ENCODE assay signal across 11 mouse cellular contexts in genomic region chr5:21608311-21609304, GRCm38 (mm10). TPM values are rescaled to one million over a fixed set of nuclear protein-coding genes. Genes with fewer than 3 reads are reported as not detected.
A peak's percentile ranks its signal among the peaks of the same experiment; 100 is the strongest.
DNase-seq lines count a peak whose midpoint lies in the region; ATAC-seq and TF ChIP-seq lines count a peak whose summit lies in the region.
"Had no signal": no experiment of that assay in that cellular context is flagged by ENCODE, and none has a peak within 500 bp of the region (broad histone marks: within the 10 kb centered on the region; RNA-seq: fewer than 3 reads in every experiment).

No protein-coding gene starts in this region.

- TF ChIP-seq CTCF in kidney, postnatal 0 days (IDR thresholded peaks at IDR 0.05; ENCODE audit: low read depth) = no peak

- H3K27ac ChIP-seq in kidney, postnatal 0 days = no peak overlapping the region
- H3K27ac ChIP-seq in hindbrain, embryonic 13.5 days = no peak overlapping the region
- H3K27ac ChIP-seq: embryonic facial prominence, embryonic 15.5 days had no signal

- H3K4me2 ChIP-seq in kidney, postnatal 0 days (ENCODE audit: low read length) = no peak overlapping the region
- no peak overlapping the region for H3K4me2 ChIP-seq in hindbrain, embryonic 13.5 days
- H3K4me2 ChIP-seq: embryonic facial prominence, embryonic 15.5 days had no signal

- H3K4me3 ChIP-seq in kidney, postnatal 0 days (replicated peaks; ENCODE audit: low read depth, low read length) = no peak overlapping the region
- H3K4me3 ChIP-seq in hindbrain, embryonic 13.5 days = no peak overlapping the region
- H3K4me3 ChIP-seq: embryonic facial prominence, embryonic 15.5 days had no signal

- H3K4me1 ChIP-seq in kidney, postnatal 0 days (replicated peaks; ENCODE audit: insufficient read depth, low read length) = 0 out of 2 replicates have a peak, but pooled peaks cover 5% of the 10 kb centered on the region
- H3K4me1 ChIP-seq in hindbrain, embryonic 13.5 days (replicated peaks) = no peaks in the 10 kb centered on the region

- WGBS in kidney, postnatal 0 days = 33% methylated on average over 12 of the region's 12 CpGs
- 77% methylated on average over 12 of the region's 12 CpGs for WGBS in hindbrain, embryonic 13.5 days

- ATAC-seq in kidney, postnatal 0 days (replicated peaks; ENCODE audit: low FRiP score, low read depth) = no peak
- ATAC-seq in hindbrain, embryonic 13.5 days (ENCODE audit: low FRiP score) = no peak

- H3K27me3 ChIP-seq in kidney, postnatal 0 days (ENCODE audit: insufficient read depth, low read length) = no peaks in the 10 kb centered on the region
- H3K27me3 ChIP-seq in hindbrain, embryonic 13.5 days = no peaks in the 10 kb centered on the region
- H3K27me3 ChIP-seq: embryonic facial prominence, embryonic 15.5 days had no signal

- DNase-seq in kidney, postnatal 0 days (ENCODE audit: low spot score) = peak; percentile 56
- DNase-seq in kidney, postnatal 36 days = no peak
- peak; percentile 63 for DNase-seq in cerebellum, postnatal 10 days
- peak; percentile 22 to 59 for DNase-seq in layer of hippocampus, adult 18-20 months (ENCODE audit: low spot score in 2 of 2)
- peak; percentile 31 to 57 for DNase-seq in right cerebral cortex, adult 2 months (ENCODE audit: low spot score in 2 of 2)
- DNase-seq in retina, postnatal 1 day = no peak
- no peak for DNase-seq in kidney, postnatal 4 days

- no peak overlapping the region for H3K9ac ChIP-seq in kidney, postnatal 0 days (ENCODE audit: low read depth, low read length)
- no peak overlapping the region for H3K9ac ChIP-seq in hindbrain, embryonic 13.5 days
- H3K9ac ChIP-seq: embryonic facial prominence, embryonic 15.5 days had no signal

- H3K36me3 ChIP-seq in kidney, postnatal 0 days (ENCODE audit: insufficient read depth, low read length) = no peaks in the 10 kb centered on the region
- H3K36me3 ChIP-seq in hindbrain, embryonic 13.5 days = no peaks in the 10 kb centered on the region
- H3K36me3 ChIP-seq: embryonic facial prominence, embryonic 15.5 days; G1E had no signal

- H3K9me3 ChIP-seq in kidney, postnatal 0 days (replicated peaks; ENCODE audit: low read length) = no peaks in the 10 kb centered on the region
- H3K9me3 ChIP-seq in hindbrain, embryonic 13.5 days = no peaks in the 10 kb centered on the region
- H3K9me3 ChIP-seq: embryonic facial prominence, embryonic 15.5 days; G1E had no signal

RNA-seq across cellular contexts. Expression of gene Fbxl13, which starts 36.8 kb away (rescaled TPM):
- polyA plus RNA-seq in kidney, postnatal 0 days (2015; fragmentation: Nextera tagmentation; extraction: Ambion mirVana) = 0.32 and 0.46 TPM in 2 replicates
- under 1 TPM in 1 of 2 experiments, not detected in 1; 0.35 TPM for total RNA-seq in layer of hippocampus, adult 18-20 months (2021)
- polyA plus RNA-seq in hindbrain, embryonic 13.5 days (2015; fragmentation: Nextera tagmentation; extraction: Ambion mirVana) = 0.31 and 0.58 TPM in 2 replicates
- polyA plus RNA-seq: G1E; neural tube, embryonic 11.5 days had no signal

RNA-seq across cellular contexts. Expression of gene Armc10, which starts 37.0 kb away (rescaled TPM):
- polyA plus RNA-seq in kidney, postnatal 0 days (2015; fragmentation: Nextera tagmentation; extraction: Ambion mirVana) = 43.7 and 44.2 TPM in 2 replicates
- total RNA-seq in layer of hippocampus, adult 18-20 months (2021) = 10 to 100 TPM; 21.4 to 22.3 TPM
- 63.1 and 68.4 TPM in 2 replicates for polyA plus RNA-seq in hindbrain, embryonic 13.5 days (2015; fragmentation: Nextera tagmentation; extraction: Ambion mirVana)

Comparison
In these comparisons a context has a peak if more than half of its experiments do, and no peak if none do; other contexts are left out.
1. DNase-seq: peak in kidney, postnatal 0 days (single experiment), cerebellum, postnatal 10 days (2 of 2), layer of hippocampus, adult 18-20 months (2 of 2) and right cerebral cortex, adult 2 months (2 of 2); none in kidney, postnatal 36 days (0 of 2), retina, postnatal 1 day (single experiment) and kidney, postnatal 4 days (0 of 2).